Mouse (Mus musculus) CH12.LX (cell line): ENCODE results near the gene Cers4.

ENCODE experiments used
- BHLHE40 ChIP-seq: IDR thresholded peaks from 2 replicates; pipeline ENCODE4 v1.6.1; 2011; ENCODE audit warnings: mild to moderate bottlenecking, low read depth, low read length, improper control_type of control experiment
- CHD2 ChIP-seq: IDR thresholded peaks from 2 replicates; pipeline ENCODE4 v1.6.1; 2011; ENCODE audit warnings: low read length, improper control_type of control experiment
- CTCF ChIP-seq, 2 experiments: IDR thresholded peaks in 1 of 2; conservative IDR thresholded peaks in 1 of 2; 2 replicates each; pipeline ENCODE4 v1.5.1; 2011 to 2012; ENCODE audit warnings: low read depth in 2 of 2, low read length in 2 of 2, improper control_type of control experiment in 1 of 2, inconsistent platforms in 1 of 2, mild to moderate bottlenecking in 1 of 2, moderate library complexity in 1 of 2
- ELF1 ChIP-seq: IDR thresholded peaks from 2 replicates; pipeline ENCODE4 v1.6.1; 2014; ENCODE audit warnings: low read depth, mild to moderate bottlenecking, inconsistent platforms, low read length, improper control_type of control experiment
- EP300 ChIP-seq: IDR thresholded peaks from 2 replicates; pipeline ENCODE4 v1.6.1; 2011; ENCODE audit warnings: low read length, improper control_type of control experiment
- HCFC1 ChIP-seq: IDR thresholded peaks from 2 replicates; pipeline ENCODE4 v1.6.1; 2012; ENCODE audit warnings: low read depth, mild to moderate bottlenecking, inconsistent platforms, low read length, improper control_type of control experiment
- NRF1 ChIP-seq: IDR thresholded peaks from 2 replicates; pipeline ENCODE4 v1.6.1; 2014; ENCODE audit warnings: low read depth, mild to moderate bottlenecking, inconsistent platforms, low read length, improper control_type of control experiment, moderate library complexity
- POLR2A ChIP-seq: IDR thresholded peaks from 2 replicates; pipeline ENCODE4 v1.6.1; 2011; ENCODE audit warnings: low read depth, mild to moderate bottlenecking, improper control_type of control experiment, low read length
- RAD21 ChIP-seq: IDR thresholded peaks from 2 replicates; pipeline ENCODE4 v1.6.1; 2011; ENCODE audit warnings: low read depth, mild to moderate bottlenecking, low read length, improper control_type of control experiment, moderate library complexity
- TCF12 ChIP-seq: IDR thresholded peaks from 2 replicates; pipeline ENCODE4 v1.6.1; 2014; ENCODE audit warnings: low read depth, mild to moderate bottlenecking, inconsistent platforms, low read length, improper control_type of control experiment
- USF1 ChIP-seq: IDR thresholded peaks from 2 replicates; pipeline ENCODE4 v1.6.1; 2014; ENCODE audit warnings: low read depth, mild to moderate bottlenecking, inconsistent platforms, low read length, improper control_type of control experiment
- USF2 ChIP-seq: conservative IDR thresholded peaks from 2 replicates; pipeline ENCODE4 v1.6.1; 2011; ENCODE audit warnings: low read depth, low read length, improper control_type of control experiment
- ZC3H11A ChIP-seq: IDR thresholded peaks from 2 replicates; pipeline ENCODE4 v1.6.1; 2012; ENCODE audit warnings: low read depth, mild to moderate bottlenecking, inconsistent platforms, low read length, improper control_type of control experiment

DNA sequence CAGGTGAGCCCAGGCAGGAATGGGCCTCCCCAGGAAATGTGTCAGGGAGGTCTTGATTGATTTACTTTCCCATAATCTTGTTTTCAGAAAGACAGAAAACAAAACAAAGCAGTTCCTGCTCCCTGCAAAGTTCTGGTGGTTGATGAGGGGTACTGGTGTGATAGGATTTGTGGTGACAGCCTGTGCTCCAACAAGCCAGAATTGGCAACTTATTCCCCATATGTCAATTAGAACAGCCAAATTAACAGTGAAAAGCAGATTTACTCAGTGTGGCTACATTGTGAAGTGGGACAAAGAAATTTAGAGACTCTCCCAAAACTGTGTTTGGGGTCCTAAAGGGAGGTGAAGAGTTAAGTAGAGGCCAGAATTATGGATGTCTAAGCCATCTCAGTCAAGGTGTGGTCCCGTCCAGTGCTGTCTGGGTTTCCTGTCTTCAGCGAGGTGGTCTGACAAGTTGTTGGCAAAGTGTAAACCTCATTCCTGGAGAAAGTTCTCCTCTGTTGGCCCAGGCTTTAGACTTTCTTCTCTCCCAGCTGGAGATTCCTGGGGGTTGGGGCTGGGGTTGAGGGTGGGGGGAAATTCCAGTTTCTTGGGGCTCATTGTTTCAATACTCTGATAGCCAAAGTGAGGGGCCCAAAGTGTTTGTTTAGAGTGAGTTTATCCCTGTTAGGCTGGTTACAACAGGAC, 18.7 kb downstream of the Cers4 start:
- TF ChIP-seq EP300 (no peak), CTCF (conservative IDR thresholded peaks at IDR 0.05 in 1 of 2, IDR thresholded peaks at IDR 0.05 in 1 of 2; ENCODE audit: low read depth in 2 of 2, low read length in 2 of 2) (no peak), TCF12 (no peak), HCFC1 (no peak), CHD2 (no peak), NRF1 (no peak), POLR2A (no peak), USF2 (no peak), ELF1 (no peak), USF1 (no peak), BHLHE40 (no peak), ZC3H11A (no peak), RAD21 (no peak)
